Mouse (Mus musculus) erythroblast, embryonic 14.5 days (primary cell): ENCODE results near the gene Cacna1g.

ENCODE experiments used
- GATA1 ChIP-seq: IDR thresholded peaks from 2 replicates; pipeline ENCODE4 v1.6.1; 2012; ENCODE audit warnings: low read length, inconsistent platforms, mixed read lengths
- TAL1 ChIP-seq: IDR thresholded peaks from 3 replicates; pipeline ENCODE4 v1.6.1; 2012; ENCODE audit warnings: low read length, inconsistent platforms, mixed read lengths

- no peak for TF ChIP-seq GATA1
- no peak for TF ChIP-seq TAL1
These were observed 50.1 kb downstream of the Cacna1g start for GRCm38 (mm10) chr11:94423855-94424254.
